Mouse (Mus musculus): ENCODE results near the gene Vmn2r68. TPM values are rescaled to one million over a fixed set of nuclear protein-coding genes. Genes with fewer than 3 reads are reported as not detected.

Vmn2r68 gene
- not detected in 2 replicates for polyA plus RNA-seq (2016; fragmentation: Nextera tagmentation; extraction: Ambion mirVana)

DNA sequence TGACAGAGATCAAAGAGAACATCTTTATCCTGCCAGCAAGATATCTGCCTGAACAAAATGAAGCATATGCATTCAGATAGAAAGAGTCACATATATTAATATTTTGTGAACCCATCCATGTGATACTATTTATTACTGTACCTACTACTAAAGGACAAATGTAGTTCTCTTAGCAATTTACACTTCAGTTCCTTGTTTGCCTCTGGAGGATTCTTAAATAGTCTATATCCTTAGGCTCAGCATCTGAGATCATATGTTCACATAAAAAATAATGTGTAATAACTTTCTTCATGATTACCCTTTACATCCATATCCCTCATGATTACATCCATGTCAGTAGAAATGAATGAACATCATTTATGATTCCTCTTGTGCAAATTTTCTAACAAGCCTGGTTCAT is at the start of gene Vmn2r68:
Vmn2r68 (minus strand) TSS at position 101 of the 400 bp plus-strand sequence.
- H3K36me3 ChIP-seq, result no peaks in the 10 kb centered on the region
- no peaks in the 10 kb centered on the region for H3K9me3 ChIP-seq
- H3K27ac ChIP-seq, result no peak within 1 kb of the TSS
- no peaks in the 10 kb centered on the region for H3K27me3 ChIP-seq (ENCODE audit: insufficient read depth, poor library complexity, severe bottlenecking)
- H3K4me1 ChIP-seq, result no peaks in the 10 kb centered on the region
- H3K4me3 ChIP-seq, result no peak within 1 kb of the TSS
- no peak for DNase-seq (ENCODE audit: low spot score)

Other genes with a start within 250 kb of the Vmn2r68 start
- not detected in 2 replicates for gene Vmn2r66, start 225.5 kb downstream of the Vmn2r68 start, polyA plus RNA-seq (2016; fragmentation: Nextera tagmentation; extraction: Ambion mirVana)
- gene Vmn2r67, start 81.8 kb downstream of the Vmn2r68 start, polyA plus RNA-seq (2016; fragmentation: Nextera tagmentation; extraction: Ambion mirVana), result not detected in 2 replicates
- not detected in 2 replicates for gene Vmn2r69, start 178.1 kb upstream of the Vmn2r68 start, polyA plus RNA-seq (2016; fragmentation: Nextera tagmentation; extraction: Ambion mirVana)

Data from heart, embryonic 10.5 days (tissue).